Mouse (Mus musculus) MEL (cell line): ENCODE measurements around the gene Dll1.

Experiments used
- CTCF ChIP-seq, 3 experiments: IDR thresholded peaks in 2 of 3; conservative IDR thresholded peaks in 1 of 3; 2 replicates each; pipeline ENCODE4 v1.5.1; 2011 to 2012; ENCODE audit warnings: low read length in 3 of 3, low read depth in 2 of 3, mild to moderate bottlenecking in 2 of 3, improper control_type of control experiment in 1 of 3, inconsistent platforms in 1 of 3, mixed read lengths in 1 of 3, moderate library complexity in 1 of 3; ENCODE audit not compliant: control insufficient read depth in 1 of 3, insufficient read depth in 1 of 3, poor library complexity in 1 of 3, severe bottlenecking in 1 of 3
- EP300 ChIP-seq, 2 experiments: IDR thresholded peaks; 2 replicates each; pipeline ENCODE4 v1.6.1; 2011; ENCODE audit warnings: improper control_type of control experiment in 2 of 2, low read length in 2 of 2, low read depth in 1 of 2, mild to moderate bottlenecking in 1 of 2
- HCFC1 ChIP-seq: IDR thresholded peaks from 2 replicates; pipeline ENCODE4 v1.6.1; 2012; ENCODE audit warnings: low read depth, mild to moderate bottlenecking, inconsistent platforms, low read length, improper control_type of control experiment, moderate library complexity
- MAX ChIP-seq: IDR thresholded peaks from 2 replicates; pipeline ENCODE4 v1.6.1; 2011; ENCODE audit warnings: low read length, improper control_type of control experiment
- NELFE ChIP-seq: IDR thresholded peaks from 2 replicates; pipeline ENCODE4 v1.6.1; 2011; ENCODE audit warnings: low read depth, low read length, improper control_type of control experiment
- POLR2A ChIP-seq, 2 experiments: IDR thresholded peaks; 2 replicates each; pipeline ENCODE4 v1.6.1; 2011 to 2012; ENCODE audit warnings: low read length in 2 of 2, mild to moderate bottlenecking in 2 of 2, control low read depth in 1 of 2, improper control_type of control experiment in 1 of 2, low read depth in 1 of 2, moderate library complexity in 1 of 2; ENCODE audit not compliant: control insufficient read depth in 1 of 2, insufficient read depth in 1 of 2, poor library complexity in 1 of 2
- POLR2AphosphoS5 ChIP-seq: IDR thresholded peaks from 2 replicates; pipeline ENCODE4 v1.6.1; 2012; ENCODE audit warnings: low read depth, borderline replicate concordance, mild to moderate bottlenecking, inconsistent platforms, low read length, moderate library complexity, mixed read lengths
- TAL1 ChIP-seq: IDR thresholded peaks from 2 replicates; pipeline ENCODE4 v1.6.1; 2012; ENCODE audit warnings: mild to moderate bottlenecking, inconsistent platforms, low read length, moderate library complexity, mixed read lengths
- TCF12 ChIP-seq: IDR thresholded peaks from 2 replicates; pipeline ENCODE4 v1.6.1; 2014; ENCODE audit warnings: low read depth, mild to moderate bottlenecking, inconsistent platforms, low read length, improper control_type of control experiment, moderate library complexity
- UBTF ChIP-seq: IDR thresholded peaks from 2 replicates; pipeline ENCODE4 v1.6.1; 2012; ENCODE audit warnings: low read depth, mild to moderate bottlenecking, inconsistent platforms, low read length, improper control_type of control experiment, moderate library complexity, borderline replicate concordance; ENCODE audit not compliant: insufficient read depth
- USF1 ChIP-seq: IDR thresholded peaks from 2 replicates; pipeline ENCODE4 v1.6.1; 2014; ENCODE audit warnings: low read depth, mild to moderate bottlenecking, inconsistent platforms, low read length, improper control_type of control experiment, moderate library complexity
- ZNF384 ChIP-seq: IDR thresholded peaks from 2 replicates; pipeline ENCODE4 v1.6.1; 2012; ENCODE audit warnings: low read depth, mild to moderate bottlenecking, inconsistent platforms, low read length, improper control_type of control experiment

- no peak for TF ChIP-seq EP300 (IDR thresholded peaks at IDR 0.05; ENCODE audit: low read depth in 1 of 2, low read length in 2 of 2)
- TF ChIP-seq MAX = no peak
- TF ChIP-seq POLR2A (IDR thresholded peaks at IDR 0.05; ENCODE audit: control insufficient read depth in 1 of 2, insufficient read depth in 1 of 2, low read depth in 1 of 2, low read length in 2 of 2, poor library complexity in 1 of 2) = no peak
- TF ChIP-seq CTCF (IDR thresholded peaks at IDR 0.05 in 2 of 3, conservative IDR thresholded peaks at IDR 0.05 in 1 of 3; ENCODE audit: control insufficient read depth in 1 of 3, insufficient read depth in 1 of 3, low read depth in 2 of 3, low read length in 3 of 3, poor library complexity in 1 of 3, severe bottlenecking in 1 of 3) = no peak
- TF ChIP-seq TAL1 = no peak
- TF ChIP-seq ZNF384 = no peak
- TF ChIP-seq TCF12 = no peak
- TF ChIP-seq NELFE = no peak
- no peak for TF ChIP-seq HCFC1
- TF ChIP-seq USF1 = no peak
- no peak for TF ChIP-seq UBTF
- no peak for TF ChIP-seq POLR2AphosphoS5
Measured at GRCm38 (mm10) chr17:15381092-15381860, 4.6 kb upstream of the Dll1 start.
